In genomic region chr16:75332853-75333252, GRCm38 (mm10) we compare ENCODE assay signal across 32 mouse cellular contexts.
"Had no signal": no experiment of that assay in that cellular context is flagged by ENCODE, and none has a peak within 500 bp of the region (broad histone marks: within the 10 kb centered on the region; RNA-seq: fewer than 3 reads in every experiment).

No protein-coding gene starts in this region.

- H3K9me3 ChIP-seq: limb, embryonic 10.5 days; limb, embryonic 12.5 days; limb, embryonic 13.5 days; limb, embryonic 15.5 days; liver, embryonic 12.5 days; liver, embryonic 13.5 days; liver, embryonic 15.5 days; lung, embryonic 15.5 days; megakaryocyte, embryonic 14.5 days; midbrain, embryonic 10.5 days; midbrain, embryonic 12.5 days; midbrain, embryonic 13.5 days; midbrain, embryonic 15.5 days; neural tube, embryonic 12.5 days had no signal

- H3K9ac ChIP-seq: limb, embryonic 12.5 days; limb, embryonic 13.5 days; limb, embryonic 15.5 days; liver, embryonic 12.5 days; liver, embryonic 13.5 days; liver, embryonic 14.5 days; liver, embryonic 15.5 days; liver, postnatal 0 days; lung, embryonic 14.5 days; lung, embryonic 15.5 days; midbrain, embryonic 12.5 days; midbrain, embryonic 13.5 days; midbrain, embryonic 15.5 days; neural tube, embryonic 12.5 days had no signal

- H3K4me1 ChIP-seq: limb, embryonic 10.5 days; limb, embryonic 12.5 days; limb, embryonic 13.5 days; limb, embryonic 15.5 days; liver, embryonic 12.5 days; liver, embryonic 13.5 days; liver, embryonic 15.5 days; lung, embryonic 15.5 days; megakaryocyte, embryonic 14.5 days; midbrain, embryonic 10.5 days; midbrain, embryonic 12.5 days; midbrain, embryonic 13.5 days; midbrain, embryonic 15.5 days; neural tube, embryonic 12.5 days had no signal

- ATAC-seq: liver, embryonic 12.5 days; liver, postnatal 0 days; lung, postnatal 0 days; midbrain, embryonic 13.5 days; midbrain, embryonic 15.5 days; midbrain, embryonic 16.5 days had no signal

- H3K27me3 ChIP-seq: limb, embryonic 12.5 days; limb, embryonic 13.5 days; limb, embryonic 15.5 days; liver, embryonic 12.5 days; liver, embryonic 13.5 days; liver, embryonic 15.5 days; lung, embryonic 15.5 days; megakaryocyte, embryonic 14.5 days; midbrain, embryonic 12.5 days; midbrain, embryonic 13.5 days; midbrain, embryonic 15.5 days; neural tube, embryonic 12.5 days had no signal

- H3K4me3 ChIP-seq: limb, embryonic 10.5 days; limb, embryonic 12.5 days; limb, embryonic 13.5 days; limb, embryonic 15.5 days; liver, embryonic 12.5 days; liver, embryonic 13.5 days; liver, embryonic 15.5 days; lung, embryonic 15.5 days; megakaryocyte, embryonic 14.5 days; midbrain, embryonic 10.5 days; midbrain, embryonic 12.5 days; midbrain, embryonic 13.5 days; midbrain, embryonic 15.5 days; myocyte; neural tube, embryonic 12.5 days had no signal

- H3K36me3 ChIP-seq: limb, embryonic 10.5 days; limb, embryonic 12.5 days; limb, embryonic 13.5 days; limb, embryonic 15.5 days; liver, embryonic 12.5 days; liver, embryonic 13.5 days; liver, embryonic 15.5 days; lung, embryonic 15.5 days; midbrain, embryonic 10.5 days; midbrain, embryonic 12.5 days; midbrain, embryonic 13.5 days; midbrain, embryonic 15.5 days; neural tube, embryonic 12.5 days had no signal

- DNase-seq: left cerebral cortex, postnatal 4 days; liver; liver, embryonic 13.5 days; liver, postnatal 0 days; lung, adult 18-20 months; lung, adult 2 months; lung, embryonic 14.5 days; lung, postnatal 10 days; lung, postnatal 14 days; lung, postnatal 36 days; lung, postnatal 4 days; midbrain, embryonic 14.5 days had no signal

- H3K27ac ChIP-seq: limb, embryonic 10.5 days; limb, embryonic 12.5 days; limb, embryonic 13.5 days; limb, embryonic 15.5 days; liver, embryonic 12.5 days; liver, embryonic 13.5 days; liver, embryonic 14.5 days; liver, embryonic 15.5 days; lung, embryonic 15.5 days; macrophage; midbrain, embryonic 10.5 days; midbrain, embryonic 12.5 days; midbrain, embryonic 13.5 days; midbrain, embryonic 15.5 days; neural tube, embryonic 12.5 days had no signal

- H3K4me2 ChIP-seq: limb, embryonic 12.5 days; limb, embryonic 13.5 days; limb, embryonic 15.5 days; liver, embryonic 11.5 days; liver, embryonic 12.5 days; liver, embryonic 13.5 days; liver, embryonic 15.5 days; lung, embryonic 14.5 days; lung, embryonic 15.5 days; midbrain, embryonic 11.5 days; midbrain, embryonic 12.5 days; midbrain, embryonic 13.5 days; midbrain, embryonic 15.5 days; neural tube, embryonic 12.5 days had no signal
